Mouse (Mus musculus) c-Kit-positive CD71-positive TER-119-positive erythroid progenitor cells, embryonic 14.5 days (primary cell): ENCODE results near the gene Ttc30a2.
A peak's percentile ranks its signal among the peaks of the same experiment; 100 is the strongest.
"Not testable (repeated sequence)": the region's sequence is repeated elsewhere in the genome, so short reads cannot be mapped to it uniquely, and the experiment has no call there.

Source experiments
- DNase-seq: peaks from one replicate; pipeline ENCODE4 v3.0.0-alpha.2; 2013; ENCODE audit warnings: low spot score

Gene Ttc30a2

GRCm38 (mm10) chr2:75980933-75981439, 3.0 kb upstream of the Ttc30a2 start:
- not testable (repeated sequence) for DNase-seq

DNA sequence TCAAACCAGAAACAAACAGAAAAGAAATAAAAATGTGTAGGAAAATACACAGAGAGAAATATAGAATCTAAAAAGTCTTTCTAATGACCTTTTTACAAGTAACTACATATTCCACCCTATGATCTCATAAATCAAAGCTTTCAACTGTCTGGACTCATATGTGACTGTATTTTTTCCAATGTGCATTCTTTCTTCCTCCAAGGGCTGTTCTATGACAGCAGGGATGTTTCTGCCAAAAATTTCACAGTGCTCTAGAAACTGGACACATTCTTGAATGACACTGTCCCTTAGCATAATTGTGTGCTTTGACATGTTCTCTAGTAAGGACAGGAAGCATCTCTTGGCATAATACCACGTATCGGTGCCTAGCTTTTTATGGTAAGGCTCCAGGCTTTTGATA, 1.9 kb downstream of the Ttc30a2 start:
- not testable (repeated sequence) for DNase-seq

- DNase-seq, result no peak
Measured at GRCm38 (mm10) chr2:75974131-75974530, 3.8 kb downstream of the Ttc30a2 start.

- peak; percentile 41 for DNase-seq
Measured at GRCm38 (mm10) chr2:75964972-75965371, 13.0 kb downstream of the Ttc30a2 start.

GRCm38 (mm10) chr2:75964512-75964911, 13.5 kb downstream of the Ttc30a2 start:
- DNase-seq, result peak; percentile 16

GRCm38 (mm10) chr2:75964051-75964450, 13.9 kb downstream of the Ttc30a2 start:
- no peak for DNase-seq

DNA sequence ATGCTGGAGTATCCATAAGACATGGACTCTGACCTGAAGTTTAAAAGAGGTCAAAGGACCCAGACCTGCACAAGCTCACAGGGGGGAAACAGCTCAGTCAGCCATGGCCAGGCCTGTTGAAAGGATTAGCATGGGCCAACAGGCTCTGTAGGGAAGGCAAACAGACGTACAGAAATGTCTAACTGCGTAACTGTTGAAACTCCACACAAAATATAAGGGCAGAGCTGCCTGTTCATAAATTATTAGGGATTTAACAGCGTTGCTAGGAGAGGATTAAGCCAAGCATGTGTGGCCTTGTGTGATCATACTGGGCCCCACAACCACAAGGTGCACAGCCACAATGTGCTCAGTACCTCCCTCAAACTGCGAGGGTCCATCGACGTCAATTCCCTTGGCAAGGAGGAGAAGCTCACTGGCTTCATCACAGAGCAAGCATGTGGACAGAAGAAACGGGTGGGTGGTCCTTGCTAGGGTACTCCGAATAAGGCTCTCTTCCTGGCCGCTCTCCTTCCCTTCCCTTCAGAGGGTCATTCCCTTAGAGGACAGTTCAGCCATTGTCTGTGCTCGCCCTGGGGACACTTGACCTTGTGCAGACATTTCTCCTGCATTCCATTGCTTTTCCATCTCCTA, 14.6 kb downstream of the Ttc30a2 start:
- DNase-seq, result no peak

DNA sequence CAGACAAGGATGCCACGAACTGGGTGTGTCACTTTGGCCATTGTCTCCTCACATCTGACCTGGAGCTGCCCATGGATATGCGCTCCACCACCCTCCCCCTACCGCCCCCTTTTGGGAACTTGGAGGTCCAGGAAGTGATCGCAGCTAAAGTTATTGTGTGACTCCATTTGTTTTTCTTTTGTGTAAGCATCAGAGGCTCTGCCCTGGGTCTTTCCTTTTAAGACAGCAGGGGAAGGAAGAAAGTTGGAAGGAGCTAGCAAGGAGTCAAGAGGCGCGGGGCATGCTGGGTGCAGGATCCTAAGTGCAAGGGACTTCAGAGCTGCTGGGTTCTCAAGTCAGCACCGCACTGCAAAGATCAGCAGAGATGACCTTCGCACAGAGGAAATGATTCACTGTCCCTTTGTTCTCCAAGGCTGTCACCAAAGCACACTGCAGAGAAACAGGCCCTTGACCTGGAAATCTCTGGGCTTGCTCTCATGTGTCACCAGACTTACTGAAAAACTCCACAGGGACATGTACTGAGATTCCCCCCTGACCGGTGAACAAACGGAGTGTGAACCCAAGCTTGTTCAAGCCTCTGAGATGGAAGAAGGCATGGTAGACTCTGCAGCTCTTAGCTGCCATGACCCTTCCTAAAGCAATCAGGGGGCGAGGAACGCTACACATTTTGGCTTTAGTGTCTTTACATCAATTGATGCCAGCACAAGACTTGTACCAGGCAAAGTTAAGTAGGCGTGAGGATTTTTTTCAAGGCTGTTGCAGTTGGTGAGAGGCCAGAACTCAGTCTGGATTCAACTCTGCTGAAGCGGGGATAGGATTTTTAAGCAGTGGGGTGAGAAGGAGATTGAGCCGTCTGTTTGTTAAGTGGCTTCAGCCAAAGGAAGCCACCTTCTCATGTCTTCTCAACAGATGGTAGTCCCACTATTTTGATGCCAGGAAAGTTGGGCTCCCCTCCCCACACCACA, 17.3 kb downstream of the Ttc30a2 start:
- no peak for DNase-seq

- DNase-seq, result no peak
Measured at GRCm38 (mm10) chr2:75959850-75960365, 18.1 kb downstream of the Ttc30a2 start.

- no peak for DNase-seq
Measured at GRCm38 (mm10) chr2:75959183-75959849, 18.7 kb downstream of the Ttc30a2 start.

DNA sequence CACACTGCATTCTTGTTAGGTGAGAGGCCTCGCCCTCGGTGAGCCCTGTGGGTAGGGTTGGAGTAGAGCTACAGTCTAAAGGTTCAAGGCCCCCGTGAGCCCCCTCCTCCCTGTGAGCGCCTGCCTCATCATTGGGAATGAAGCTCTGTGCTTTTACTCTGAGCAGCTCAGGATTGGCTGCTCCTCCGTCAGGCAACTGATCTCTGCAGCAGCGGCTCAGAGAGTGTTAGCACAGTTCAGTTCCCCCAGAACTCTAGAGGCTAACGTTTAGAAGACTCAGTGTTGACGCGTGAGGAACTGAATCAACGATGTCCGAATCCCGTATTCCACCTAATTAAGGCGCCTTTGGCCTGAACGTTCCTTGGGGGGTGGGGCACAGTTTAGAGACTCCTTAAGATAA, 22.3 kb downstream of the Ttc30a2 start:
- DNase-seq, result no peak

DNA sequence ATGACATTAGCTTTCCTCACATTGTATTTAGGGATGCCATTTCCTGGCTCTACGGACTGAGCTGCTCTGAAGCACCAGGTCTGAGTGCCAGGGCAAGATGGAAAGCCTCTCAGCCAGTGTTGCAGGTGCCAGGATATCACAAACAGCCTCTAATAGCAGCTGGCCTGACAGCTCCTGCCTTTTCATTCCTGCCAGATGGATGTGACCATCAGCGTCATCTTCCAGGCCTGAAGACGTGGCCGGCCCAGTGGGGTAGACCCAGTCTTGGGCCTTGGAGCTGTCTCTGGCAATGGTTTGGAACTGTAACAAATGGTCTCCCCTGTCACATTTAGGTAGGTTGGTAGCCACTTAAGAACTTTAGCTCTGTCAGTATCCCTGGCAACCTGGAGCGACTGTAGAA, 24.6 kb downstream of the Ttc30a2 start:
- DNase-seq, result no peak

DNA sequence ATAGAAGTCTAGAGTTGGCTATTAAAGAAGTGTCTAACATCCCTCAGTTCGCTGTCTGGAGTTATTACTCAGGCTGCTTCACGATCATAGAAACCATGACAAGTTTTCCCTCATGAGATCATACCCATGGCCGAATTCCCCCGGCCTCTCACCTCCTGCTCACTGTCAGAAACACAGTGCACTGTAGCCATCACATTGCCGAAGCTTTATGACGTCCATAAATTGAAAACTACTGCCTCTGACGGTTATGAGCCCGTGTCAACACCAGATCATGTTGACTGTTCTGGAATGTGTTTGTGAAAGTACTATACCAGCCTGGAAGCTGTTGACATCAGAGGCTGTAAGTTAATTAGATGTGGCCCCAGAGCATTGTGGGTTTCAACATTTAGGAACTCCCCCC, 27.3 kb downstream of the Ttc30a2 start:
- no peak for DNase-seq

- DNase-seq, result peak; percentile 59
Measured at GRCm38 (mm10) chr2:75938117-75939063, 39.6 kb downstream of the Ttc30a2 start, which contains the start of gene Ttc30b. Gene Ttc30b, minus strand, starts transcription at chr2:75938585.

DNA sequence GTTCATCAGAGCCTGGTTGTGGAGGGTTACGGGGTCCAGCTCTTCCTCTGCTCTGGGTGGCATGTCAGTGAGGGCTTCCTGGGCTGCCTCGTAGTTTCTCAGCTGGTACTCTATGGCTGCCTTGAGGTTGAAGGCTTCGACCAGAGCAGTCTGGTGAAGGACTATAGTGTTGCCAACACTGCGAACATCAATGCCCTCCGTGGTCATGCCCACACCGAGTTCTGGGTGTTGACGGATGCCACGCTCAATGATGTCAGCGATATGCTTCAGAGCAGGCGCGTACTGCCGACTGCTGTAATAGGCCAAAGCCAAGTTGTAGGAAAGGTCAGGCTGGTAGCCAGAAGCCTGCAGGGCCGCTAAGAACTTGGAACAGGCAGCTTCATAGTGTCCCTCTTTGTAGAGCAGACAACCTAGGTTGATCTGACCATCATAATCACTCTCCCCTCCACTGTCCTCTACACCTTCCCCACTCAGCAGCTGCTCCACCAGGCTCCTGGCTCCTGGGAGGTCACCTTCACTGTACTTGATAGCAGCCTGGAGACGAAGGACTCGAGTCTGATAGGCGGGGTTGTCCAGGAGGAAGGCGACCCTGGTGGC, 40.4 kb downstream of the Ttc30a2 start:
- DNase-seq, result not testable (repeated sequence)

DNA sequence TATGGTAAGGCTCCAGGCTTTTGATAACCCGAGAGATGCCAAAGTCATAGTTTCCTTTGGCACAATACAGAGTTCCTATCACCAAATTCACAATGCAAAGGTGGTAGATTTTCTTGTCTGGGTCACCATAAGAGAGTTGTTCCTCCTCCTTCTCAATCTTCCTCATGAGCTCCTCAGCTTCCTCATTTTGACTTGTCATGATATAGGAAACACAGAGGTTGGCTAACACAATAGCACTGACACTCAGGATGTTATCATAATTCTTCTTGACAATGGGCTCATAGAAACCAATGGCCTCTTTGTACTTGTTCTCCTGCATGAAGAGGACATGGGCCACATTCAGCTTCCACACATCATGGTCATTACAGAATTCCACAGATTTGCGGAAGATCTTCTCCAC, 41.3 kb downstream of the Ttc30a2 start:
- not testable (repeated sequence) for DNase-seq

DNA sequence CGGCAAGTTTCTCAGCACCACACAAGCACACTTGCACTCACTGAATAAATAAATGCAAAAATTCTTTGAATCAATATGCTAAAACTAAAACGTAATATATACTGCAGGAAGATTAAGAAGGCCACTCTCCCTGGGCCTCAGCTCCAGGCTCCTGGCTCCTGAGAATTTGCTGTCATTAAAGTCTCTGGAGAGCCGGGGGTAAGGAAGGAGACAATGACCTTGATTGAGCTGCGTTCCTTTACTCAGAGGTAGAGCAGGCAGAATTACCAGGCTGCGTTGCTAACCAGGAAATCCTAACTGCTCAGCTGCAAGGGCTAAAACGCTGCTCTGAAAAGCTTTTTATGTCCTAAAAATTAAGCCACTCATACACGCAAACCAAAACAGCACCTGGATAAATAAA, 44.4 kb downstream of the Ttc30a2 start:
- no peak for DNase-seq

- DNase-seq, result no peak
Measured at GRCm38 (mm10) chr2:75930941-75931340, 47.0 kb downstream of the Ttc30a2 start.

DNA sequence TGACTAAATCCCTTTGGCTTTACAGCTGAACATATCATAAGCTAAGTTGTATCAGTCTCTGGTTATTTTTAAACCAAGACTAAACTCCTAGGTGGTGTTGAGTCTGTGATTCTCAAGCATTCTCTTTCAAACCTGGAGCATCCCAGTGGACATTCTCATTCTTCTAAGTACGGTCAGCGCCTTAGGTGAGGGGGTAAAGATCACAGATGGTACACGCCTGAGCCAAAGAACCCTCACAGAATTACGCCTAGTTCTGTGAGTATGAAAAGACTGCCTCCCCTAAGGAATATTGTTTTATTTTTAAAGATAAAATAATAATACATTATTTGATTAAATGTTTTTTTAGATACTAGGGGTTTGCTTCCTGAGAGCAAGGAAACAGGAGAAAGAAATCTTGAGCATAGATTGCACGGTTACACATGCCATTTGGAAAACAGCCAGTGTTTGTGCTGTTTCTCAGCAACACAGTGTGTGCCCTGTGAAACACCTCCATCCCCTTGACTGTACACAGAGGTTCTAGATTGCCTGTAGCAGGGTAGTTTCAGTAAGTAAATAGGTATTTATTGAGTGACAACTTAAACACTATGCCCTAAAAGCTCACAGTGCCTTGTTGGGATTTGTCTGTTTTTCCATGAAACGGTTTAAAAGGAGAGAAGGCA, 48.1 kb downstream of the Ttc30a2 start:
- no peak for DNase-seq

DNA sequence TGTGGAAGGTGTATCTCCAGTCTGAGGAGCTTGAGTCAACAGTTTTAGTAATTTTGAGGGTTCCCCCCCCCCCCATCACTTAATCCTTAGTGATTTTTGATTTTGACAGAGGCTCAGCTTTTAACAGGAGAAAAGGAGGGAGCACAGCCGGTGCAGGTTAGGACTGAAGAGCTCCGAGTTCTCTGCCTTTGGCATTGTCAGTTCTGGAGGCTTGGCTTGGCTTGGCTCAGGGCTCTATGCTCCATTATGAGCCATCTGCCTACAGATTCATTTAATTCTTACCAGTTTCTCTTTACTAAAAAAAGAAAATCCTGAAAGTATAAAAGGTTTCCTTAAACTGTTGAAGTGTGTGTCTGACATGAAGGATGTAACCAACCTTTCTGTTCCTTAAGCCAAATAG, 48.8 kb downstream of the Ttc30a2 start:
- DNase-seq, result no peak
